Mouse (Mus musculus): ENCODE data around the gene Cdkal1.
A peak's percentile ranks its signal among the peaks of the same experiment; 100 is the strongest.

Cdkal1 gene

GRCm38 (mm10) chr13:29765296-29765695 lies 90.2 kb downstream of the Cdkal1 start:
- no peak for DNase-seq

- DNase-seq: no peak
These were observed 95.6 kb downstream of the Cdkal1 start for GRCm38 (mm10) chr13:29759691-29760467.

DNA sequence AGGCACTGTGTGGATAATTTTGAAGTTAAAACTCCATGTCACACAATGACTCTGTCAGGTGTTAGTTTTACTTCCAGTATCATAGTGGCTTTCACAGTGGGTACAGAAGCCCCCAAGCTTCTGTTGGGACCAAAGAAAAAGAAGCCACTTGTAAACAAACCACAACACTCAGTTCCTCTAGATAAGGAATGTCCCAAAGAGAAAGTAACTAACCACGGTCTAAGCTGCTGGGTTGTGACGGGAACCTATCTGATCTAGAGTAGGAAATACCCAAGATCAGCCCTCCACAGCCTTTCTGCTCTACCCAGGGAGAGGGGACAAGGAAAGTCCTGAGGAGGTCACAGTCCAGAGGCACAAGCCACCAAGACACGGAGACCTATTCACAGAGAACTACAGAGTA lies 99.4 kb downstream of the Cdkal1 start:
- DNase-seq: no peak

DNA sequence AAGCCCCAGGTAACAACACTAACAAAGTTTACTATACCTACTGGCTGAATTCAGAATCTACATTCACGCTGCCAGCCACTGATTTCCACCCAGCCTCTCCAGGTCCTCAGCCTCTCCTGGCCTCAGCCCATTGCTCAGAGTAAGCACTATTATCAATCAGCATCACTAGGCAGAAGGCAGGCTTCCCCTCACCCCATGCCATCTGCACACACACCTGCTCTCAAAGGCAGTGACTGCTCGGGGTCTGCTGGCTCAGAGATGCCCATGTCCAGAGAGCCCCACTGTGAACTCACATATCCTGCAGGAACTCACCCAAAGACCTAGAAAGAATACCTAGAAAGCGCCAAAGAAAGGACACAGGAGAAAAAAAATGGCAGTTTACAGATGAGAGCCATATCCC lies 102.2 kb downstream of the Cdkal1 start:
- DNase-seq: no peak

- DNase-seq: no peak
These were observed 103.4 kb downstream of the Cdkal1 start for GRCm38 (mm10) chr13:29752061-29752460.

DNA sequence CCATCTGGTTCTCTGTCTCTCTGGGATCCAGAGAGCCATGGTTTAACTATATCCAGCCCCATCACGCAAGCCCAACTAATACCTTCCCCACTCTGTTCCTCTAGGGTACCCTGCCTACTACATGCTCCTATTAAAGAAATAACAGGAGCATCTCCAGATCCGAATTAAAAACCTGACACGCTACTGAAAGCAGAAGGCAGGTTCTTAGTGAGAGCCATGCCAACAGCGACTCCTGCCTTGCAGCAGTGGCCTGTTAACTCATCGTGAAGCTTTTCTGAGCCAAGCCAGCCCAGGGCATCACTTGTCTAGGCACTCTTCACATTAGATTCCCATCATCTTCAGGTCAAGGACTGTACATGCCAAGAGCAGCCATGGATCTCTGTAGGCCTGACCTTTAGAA lies 104.3 kb downstream of the Cdkal1 start:
- DNase-seq: no peak

GRCm38 (mm10) chr13:29747347-29747647 lies 108.2 kb downstream of the Cdkal1 start:
- no peak for DNase-seq

- DNase-seq: no peak
These were observed 108.8 kb downstream of the Cdkal1 start for GRCm38 (mm10) chr13:29746501-29747346.

DNA sequence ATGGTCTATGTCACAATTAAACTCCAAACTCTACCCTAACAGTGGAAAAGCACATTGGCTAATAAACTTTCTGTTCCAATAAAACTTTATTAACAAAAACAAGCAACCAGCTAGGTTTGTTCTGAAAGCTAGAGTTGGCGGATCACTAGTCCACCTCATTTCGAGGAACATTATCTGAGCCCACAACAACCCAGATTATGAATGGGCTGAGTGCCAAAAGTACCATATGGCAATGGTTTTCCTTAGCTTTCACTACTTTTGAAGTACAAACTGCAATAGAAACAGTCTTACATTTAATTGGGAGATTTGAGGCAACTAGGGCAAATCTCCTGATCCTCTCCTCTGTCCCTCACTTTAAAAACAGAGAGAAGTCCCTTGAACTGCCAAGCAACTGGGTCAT lies 110.4 kb downstream of the Cdkal1 start:
- DNase-seq: no peak

GRCm38 (mm10) chr13:29744188-29744587 lies 111.3 kb downstream of the Cdkal1 start:
- peak in 1 of 2 experiments; percentile 23 for DNase-seq

GRCm38 (mm10) chr13:29743761-29744160 lies 111.7 kb downstream of the Cdkal1 start:
- DNase-seq: no peak

DNA sequence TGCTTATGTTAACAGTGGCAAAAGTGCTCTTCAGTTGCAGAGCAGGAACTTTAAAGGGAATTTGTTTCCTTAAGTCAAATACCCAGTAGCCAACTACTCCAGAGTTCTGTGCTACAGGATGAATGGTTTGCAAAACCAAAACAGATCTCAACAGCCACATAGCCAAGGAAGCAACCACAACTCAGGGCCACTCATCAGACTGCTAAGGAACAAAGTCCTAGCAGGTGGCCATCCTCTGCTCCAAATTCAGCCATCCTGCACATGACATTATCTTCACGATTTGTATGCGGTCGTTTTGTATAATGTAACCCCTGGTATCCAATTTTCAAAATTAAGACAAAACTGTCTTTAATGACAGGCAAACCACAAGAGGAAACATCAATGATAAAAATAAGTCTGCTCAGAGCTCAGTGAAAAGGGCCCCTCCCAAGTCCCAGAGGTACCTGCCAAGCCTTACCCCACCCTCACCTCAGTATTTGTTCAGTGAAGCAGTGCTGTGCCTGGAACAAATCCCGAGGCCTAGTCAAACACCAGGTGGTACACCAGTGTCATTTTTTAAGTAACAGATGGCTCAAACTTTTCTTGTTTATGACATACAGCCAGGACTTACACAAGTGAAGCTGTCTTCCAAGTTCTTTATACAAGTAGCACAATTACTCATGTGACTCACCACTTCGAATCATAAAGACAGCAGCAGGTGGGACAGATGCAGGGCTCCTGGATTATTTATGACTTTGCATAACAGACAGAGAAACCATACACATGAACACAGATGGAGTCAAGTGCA lies 117.6 kb downstream of the Cdkal1 start:
- DNase-seq: no peak

DNA sequence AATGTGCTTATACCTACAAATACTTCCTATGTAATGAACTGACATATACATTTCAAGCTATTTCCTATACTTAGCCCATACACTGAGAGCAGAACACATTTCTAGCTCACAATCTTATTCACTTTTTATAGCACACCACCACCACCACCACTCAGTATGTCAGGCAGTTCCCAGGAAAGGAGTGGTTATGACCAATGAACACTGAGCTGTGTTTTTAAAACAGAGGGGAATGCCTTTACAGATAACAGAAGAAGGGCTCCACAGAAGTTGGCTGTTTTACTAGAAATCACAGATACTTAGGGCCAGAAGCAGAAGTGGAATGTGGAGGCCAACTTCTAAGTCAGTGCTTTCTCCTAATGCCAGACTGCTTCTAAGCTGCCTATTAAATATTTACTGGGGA lies 121.0 kb downstream of the Cdkal1 start:
- DNase-seq: no peak

DNA sequence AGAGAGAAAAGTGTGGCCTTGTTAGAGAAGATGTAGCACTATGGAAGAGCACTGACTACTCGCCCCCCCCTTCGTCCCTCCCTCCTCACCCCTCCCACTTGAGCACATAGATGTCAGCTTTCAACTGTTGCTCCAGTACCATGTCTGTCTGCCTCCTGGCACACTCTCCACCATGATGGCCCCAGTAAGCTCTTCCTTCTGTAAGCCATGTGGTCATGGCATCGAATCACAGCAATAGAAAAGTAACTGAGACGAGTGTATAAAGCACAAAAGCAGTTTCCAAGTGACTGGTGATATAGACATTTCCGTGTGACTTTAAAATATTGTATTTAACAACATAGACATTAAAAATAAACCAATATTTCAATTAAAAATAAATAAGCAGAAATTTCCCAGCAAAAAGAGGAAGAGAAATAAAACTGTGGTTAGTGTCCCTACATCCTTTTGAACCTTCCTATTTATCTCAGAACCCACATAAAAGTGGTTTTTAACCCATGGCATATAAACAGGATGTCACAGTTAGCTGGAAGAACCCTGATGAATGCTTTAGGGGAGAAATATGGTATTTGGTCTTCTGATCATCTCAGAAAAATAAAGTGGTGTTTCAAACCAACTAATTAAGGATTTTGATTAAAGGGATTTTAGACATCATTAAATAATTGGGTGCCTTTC lies 129.2 kb downstream of the Cdkal1 start:
- no peak for DNase-seq

DNA sequence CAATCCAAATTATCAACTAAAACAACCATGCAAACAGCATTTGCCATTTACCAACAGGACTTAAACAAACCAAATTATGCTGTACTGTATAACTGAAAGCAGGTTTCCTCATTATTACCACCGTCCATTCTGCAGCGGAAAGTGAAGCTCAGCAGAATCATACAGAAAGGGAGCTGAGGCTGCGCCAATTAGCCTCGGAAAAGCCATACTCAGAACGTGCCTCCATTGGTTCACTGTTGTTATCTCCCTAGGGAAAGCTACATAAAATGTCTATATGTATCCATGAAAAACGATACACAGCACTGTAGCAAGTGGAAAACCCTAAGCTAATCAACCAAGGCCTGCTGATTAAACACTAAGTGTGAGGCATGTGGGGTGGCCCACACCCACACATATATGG lies 130.6 kb downstream of the Cdkal1 start:
- no peak for DNase-seq

DNA sequence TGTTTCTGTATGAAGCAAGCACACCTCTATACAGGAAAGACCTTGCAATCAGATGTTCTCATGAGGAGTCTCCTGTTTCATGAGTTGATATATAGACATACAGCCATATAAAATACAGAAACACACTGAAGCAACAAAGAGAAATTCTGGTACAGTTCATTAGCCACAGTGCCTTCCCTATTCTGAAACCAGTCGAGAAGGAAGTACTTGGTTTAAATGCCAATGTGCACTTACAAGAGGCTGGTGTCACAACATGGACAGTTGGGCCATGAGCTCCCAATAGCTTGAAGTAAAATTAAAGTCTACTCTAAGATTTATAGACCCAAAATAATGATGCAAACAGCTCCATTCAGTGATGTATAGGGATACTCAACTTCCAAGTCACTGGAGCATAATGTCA lies 132.3 kb downstream of the Cdkal1 start:
- DNase-seq: no peak

- DNase-seq: no peak
These were observed 134.3 kb downstream of the Cdkal1 start for GRCm38 (mm10) chr13:29721206-29721605.

GRCm38 (mm10) chr13:29716550-29716949 lies 138.9 kb downstream of the Cdkal1 start:
- DNase-seq: no peak

- DNase-seq: no peak
These were observed 140.1 kb downstream of the Cdkal1 start for GRCm38 (mm10) chr13:29715241-29715841.

- DNase-seq: no peak
These were observed 147.9 kb downstream of the Cdkal1 start for GRCm38 (mm10) chr13:29707620-29708019.

DNA sequence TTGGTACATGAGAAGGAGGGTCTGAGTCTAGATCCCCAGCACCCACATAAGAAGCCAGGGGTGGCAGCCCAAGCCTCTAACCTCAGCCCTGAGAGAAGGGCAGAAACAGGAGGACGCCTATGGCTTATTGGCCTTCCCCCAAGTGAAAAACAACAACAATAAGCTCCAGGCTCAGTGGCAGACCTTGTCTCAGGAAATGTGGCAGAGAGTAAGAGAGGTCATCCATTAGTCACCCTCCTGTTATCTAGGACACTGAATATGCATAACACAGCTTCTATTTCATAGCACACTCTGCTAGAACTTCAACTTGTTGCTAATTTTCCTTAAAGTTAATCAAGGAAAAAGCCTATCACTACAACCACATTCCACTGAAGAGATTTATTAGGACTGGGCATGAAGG lies 154.1 kb downstream of the Cdkal1 start:
- DNase-seq: no peak

DNA sequence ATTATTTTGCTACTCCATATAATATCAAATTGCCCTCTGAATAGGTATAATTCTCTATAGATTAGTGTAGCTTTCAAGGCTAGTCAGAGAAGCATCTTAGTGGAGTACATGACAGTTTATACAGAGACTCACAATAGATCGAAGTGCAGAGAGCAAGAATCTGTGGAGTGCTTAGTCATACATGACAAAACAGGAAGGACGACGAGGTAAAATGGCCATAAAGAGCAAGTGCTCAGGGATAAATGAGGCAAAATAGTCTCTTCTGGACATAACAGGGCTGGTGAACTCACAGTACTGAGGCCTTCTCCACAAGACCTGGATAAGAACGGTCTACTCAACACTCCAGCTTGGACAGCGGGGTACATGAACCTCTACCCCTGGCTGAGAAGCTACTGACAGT lies 155.6 kb downstream of the Cdkal1 start:
- no peak for DNase-seq

Measured in kidney, adult 8-10 months (tissue).